Mouse (Mus musculus) fibroblast of lung, adult 2 months (primary cell): ENCODE data around the gene Ltbp3.

Experiments used
- DNase-seq: peaks from one replicate; pipeline ENCODE4 v3.0.0-alpha.2; 2011; ENCODE audit warnings: low read depth

The Ltbp3 gene

GRCm38 (mm10) chr19:5740320-5741317 is at the start of gene Ltbp3:
Gene Ltbp3, plus strand, starts transcription at chr19:5740904.
- DNase-seq, result peak; percentile 81

- DNase-seq, result no peak
Measured at GRCm38 (mm10) chr19:5691601-5692000, 49.1 kb upstream of the Ltbp3 start.

- DNase-seq, result no peak
Measured at GRCm38 (mm10) chr19:5692086-5692912, 48.4 kb upstream of the Ltbp3 start.

GRCm38 (mm10) chr19:5692913-5693396 is 47.7 kb upstream of the Ltbp3 start:
- no peak for DNase-seq

- DNase-seq, result no peak
Measured at GRCm38 (mm10) chr19:5693801-5694200, 46.9 kb upstream of the Ltbp3 start.

GRCm38 (mm10) chr19:5695849-5696462 is 44.7 kb upstream of the Ltbp3 start:
- DNase-seq, result no peak

GRCm38 (mm10) chr19:5704163-5704800 is 36.4 kb upstream of the Ltbp3 start, which contains the start of gene Kcnk7:
Gene Kcnk7, plus strand, starts transcription at chr19:5704367.
- no peak for DNase-seq

GRCm38 (mm10) chr19:5704801-5705571 is 35.7 kb upstream of the Ltbp3 start:
- DNase-seq, result no peak

GRCm38 (mm10) chr19:5710068-5710467 is 30.6 kb upstream of the Ltbp3 start:
- no peak for DNase-seq

- no peak for DNase-seq
Measured at GRCm38 (mm10) chr19:5710581-5710980, 30.1 kb upstream of the Ltbp3 start.

GRCm38 (mm10) chr19:5711218-5711617 is 29.5 kb upstream of the Ltbp3 start:
- DNase-seq, result no peak

GRCm38 (mm10) chr19:5711907-5712460 is 28.7 kb upstream of the Ltbp3 start:
- no peak for DNase-seq

- no peak for DNase-seq
Measured at GRCm38 (mm10) chr19:5713255-5713654, 27.4 kb upstream of the Ltbp3 start.

GRCm38 (mm10) chr19:5713730-5714129 is 27.0 kb upstream of the Ltbp3 start:
- peak; percentile 69 for DNase-seq

- DNase-seq, result no peak
Measured at GRCm38 (mm10) chr19:5715793-5716688, 24.7 kb upstream of the Ltbp3 start.

GRCm38 (mm10) chr19:5716955-5717354 is 23.7 kb upstream of the Ltbp3 start:
- no peak for DNase-seq

- DNase-seq, result no peak
Measured at GRCm38 (mm10) chr19:5721233-5721632, 19.5 kb upstream of the Ltbp3 start.

GRCm38 (mm10) chr19:5722848-5723425 is 17.8 kb upstream of the Ltbp3 start:
- no peak for DNase-seq
